In the genomic region with DNA sequence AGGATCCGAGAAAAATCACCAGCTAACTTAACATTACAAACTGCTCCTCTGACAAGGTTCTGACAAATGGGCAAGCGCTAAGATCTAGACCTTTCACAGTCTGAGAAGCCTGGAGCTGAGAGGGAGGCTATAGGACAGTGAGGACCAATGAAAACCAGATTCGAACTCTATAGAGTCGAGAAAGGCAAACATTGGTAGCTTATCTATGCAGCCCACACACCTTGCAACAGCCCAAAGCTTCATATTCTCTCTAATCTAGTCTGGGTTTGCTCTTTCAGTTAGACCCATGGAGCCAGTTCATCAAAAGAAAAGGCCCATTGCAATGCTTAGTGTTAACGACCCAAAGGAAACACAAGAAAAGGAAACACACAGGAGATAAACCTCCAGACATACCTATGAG, we compare ENCODE assay signal across 29 mouse cellular contexts.
DNase-seq lines count a peak whose midpoint lies in the region; ATAC-seq and TF ChIP-seq lines count a peak whose summit lies in the region.
"Had no signal": no experiment of that assay in that cellular context is flagged by ENCODE, and none has a peak within 500 bp of the region (broad histone marks: within the 10 kb centered on the region; RNA-seq: fewer than 3 reads in every experiment).

No protein-coding gene starts in this region.

- H3K36me3 ChIP-seq in MEL (ENCODE audit: control insufficient read depth in 1 of 2, insufficient read depth in 2 of 2, low read length in 2 of 2) = no peaks in the 10 kb centered on the region
- H3K36me3 ChIP-seq in liver, embryonic 13.5 days = no peaks in the 10 kb centered on the region
- no peaks in the 10 kb centered on the region for H3K36me3 ChIP-seq in liver, embryonic 16.5 days (ENCODE audit: control insufficient read depth, insufficient read depth)
- H3K36me3 ChIP-seq: embryonic facial prominence, embryonic 12.5 days; embryonic facial prominence, embryonic 15.5 days; forebrain, embryonic 12.5 days; forebrain, embryonic 15.5 days; G1E; heart, embryonic 12.5 days; heart, embryonic 15.5 days; hindbrain, embryonic 10.5 days; hindbrain, embryonic 13.5 days had no signal

- H3K4me2 ChIP-seq in liver, embryonic 13.5 days = no peak overlapping the region
- H3K4me2 ChIP-seq in liver, embryonic 16.5 days (ENCODE audit: low read depth, low read length) = no peak overlapping the region
- H3K4me2 ChIP-seq: embryonic facial prominence, embryonic 12.5 days; embryonic facial prominence, embryonic 15.5 days; forebrain, embryonic 12.5 days; forebrain, embryonic 15.5 days; heart, embryonic 12.5 days; heart, embryonic 15.5 days; hindbrain, embryonic 13.5 days had no signal

- no peaks in the 10 kb centered on the region for H3K79me2 ChIP-seq in MEL (ENCODE audit: control insufficient read depth, insufficient read depth, low read length, poor library complexity)

- no peak overlapping the region for H3K27ac ChIP-seq in MEL (ENCODE audit: control insufficient read depth, low read depth, low read length)
- peak overlapping the region; percentile 71 for H3K27ac ChIP-seq in liver, embryonic 13.5 days
- H3K27ac ChIP-seq in liver, embryonic 16.5 days (ENCODE audit: low read length) = no peak overlapping the region
- H3K27ac ChIP-seq: embryonic facial prominence, embryonic 12.5 days; embryonic facial prominence, embryonic 15.5 days; forebrain, embryonic 12.5 days; forebrain, embryonic 15.5 days; heart, embryonic 15.5 days; hindbrain, embryonic 10.5 days; hindbrain, embryonic 13.5 days had no signal

- H3K4me1 ChIP-seq in MEL (ENCODE audit: control insufficient read depth in 1 of 2, insufficient read depth in 2 of 2, low read length in 2 of 2) = no peaks in the 10 kb centered on the region
- peaks cover 47% of the 10 kb centered on the region for H3K4me1 ChIP-seq in liver, embryonic 13.5 days (replicated peaks)
- peaks cover 4% of the 10 kb centered on the region; the same call in 1 of the 2 replicates for H3K4me1 ChIP-seq in liver, embryonic 16.5 days (ENCODE audit: control insufficient read depth, low read depth, low read length)
- H3K4me1 ChIP-seq: heart, embryonic 15.5 days had no signal

- TF ChIP-seq POLR2A in MEL (IDR thresholded peaks at IDR 0.05; ENCODE audit: control insufficient read depth in 1 of 2, insufficient read depth in 1 of 2, low read depth in 1 of 2, low read length in 2 of 2, poor library complexity in 1 of 2) = no peak

- peak; percentile 88 for ATAC-seq in liver, embryonic 13.5 days (ENCODE audit: low read depth)
- ATAC-seq in liver, embryonic 16.5 days (ENCODE audit: low read depth) = peak; percentile 68
- ATAC-seq in megakaryocyte-erythroid progenitor cell, adult 5-6 weeks (replicated peaks; ENCODE audit: low FRiP score, low TSS enrichment, poor library complexity, severe bottlenecking) = peak; percentile 80
- ATAC-seq in erythroblast, adult 5-6 weeks (replicated peaks; ENCODE audit: low FRiP score, poor library complexity, severe bottlenecking) = no peak
- ATAC-seq: forebrain, embryonic 15.5 days; hindbrain, embryonic 16.5 days had no signal

- DNase-seq in MEL (ENCODE audit: low read depth, low spot score) = peak; percentile 6
- peak; percentile 11 for DNase-seq in liver, embryonic 13.5 days
- no peak for DNase-seq in thymus, postnatal 10 days (ENCODE audit: low spot score in 2 of 2)
- DNase-seq in embryo, embryonic 10 days (ENCODE audit: low spot score) = no peak
- DNase-seq: adrenal gland, adult 2 months; adrenal gland, postnatal 14 days; B cell, adult 2 months; cerebellum, adult 18-20 months; cerebellum, adult 9-10 months; cerebellum, postnatal 14 days; gastrocnemius, postnatal 25 days; heart, adult 18-20 months; heart, postnatal 10 days; heart, postnatal 36 days had no signal

- TF ChIP-seq RAD21 in MEL (IDR thresholded peaks at IDR 0.05; ENCODE audit: low read depth, low read length) = no peak

- no peaks in the 10 kb centered on the region for H3K27me3 ChIP-seq in MEL (ENCODE audit: control insufficient read depth in 1 of 2, insufficient read depth in 2 of 2, low read length in 2 of 2)
- no peaks in the 10 kb centered on the region for H3K27me3 ChIP-seq in liver, embryonic 13.5 days
- no peaks in the 10 kb centered on the region for H3K27me3 ChIP-seq in liver, embryonic 16.5 days (ENCODE audit: control insufficient read depth, insufficient read depth, low read depth, low read length)
- H3K27me3 ChIP-seq: CH12.LX; embryonic facial prominence, embryonic 12.5 days; embryonic facial prominence, embryonic 15.5 days; forebrain, embryonic 15.5 days; heart, embryonic 12.5 days; heart, embryonic 15.5 days; hindbrain, embryonic 13.5 days had no signal

- H3K4me3 ChIP-seq in MEL (ENCODE audit: control insufficient read depth in 1 of 2, insufficient read depth in 1 of 2, low read depth in 2 of 2, low read length in 2 of 2) = no peak overlapping the region
- no peak overlapping the region for H3K4me3 ChIP-seq in liver, embryonic 13.5 days (replicated peaks)
- no peak overlapping the region for H3K4me3 ChIP-seq in liver, embryonic 16.5 days (ENCODE audit: low read depth, low read length)
- H3K4me3 ChIP-seq: embryonic facial prominence, embryonic 12.5 days; embryonic facial prominence, embryonic 15.5 days; erythroblast, embryonic 14.5 days; forebrain, embryonic 12.5 days; forebrain, embryonic 15.5 days; heart, embryonic 12.5 days; heart, embryonic 15.5 days; hindbrain, embryonic 10.5 days; hindbrain, embryonic 13.5 days had no signal

- no peaks in the 10 kb centered on the region for H3K9me3 ChIP-seq in MEL (replicated peaks; ENCODE audit: insufficient read depth, low read length)
- no peaks in the 10 kb centered on the region for H3K9me3 ChIP-seq in liver, embryonic 13.5 days (replicated peaks)
- no peaks in the 10 kb centered on the region for H3K9me3 ChIP-seq in liver, embryonic 16.5 days (replicated peaks; ENCODE audit: control insufficient read depth, low read length)
- H3K9me3 ChIP-seq: embryonic facial prominence, embryonic 12.5 days; embryonic facial prominence, embryonic 15.5 days; forebrain, embryonic 12.5 days; forebrain, embryonic 15.5 days; G1E; heart, embryonic 12.5 days; heart, embryonic 15.5 days; hindbrain, embryonic 10.5 days; hindbrain, embryonic 13.5 days had no signal

- 29% methylated on average over 5 of the region's 5 CpGs for WGBS in liver, embryonic 13.5 days (ENCODE audit: insufficient replicate concordance)
- 31% methylated on average over 5 of the region's 5 CpGs for WGBS in liver, embryonic 16.5 days (ENCODE audit: insufficient replicate concordance)

- no peak overlapping the region for H3K9ac ChIP-seq in MEL (ENCODE audit: control insufficient read depth, low read depth, low read length, poor library complexity, severe bottlenecking)
- H3K9ac ChIP-seq in liver, embryonic 13.5 days = no peak overlapping the region
- H3K9ac ChIP-seq in liver, embryonic 16.5 days (ENCODE audit: low read depth, low read length) = no peak overlapping the region
- H3K9ac ChIP-seq: embryonic facial prominence, embryonic 12.5 days; embryonic facial prominence, embryonic 15.5 days; forebrain, embryonic 12.5 days; forebrain, embryonic 15.5 days; heart, embryonic 12.5 days; heart, embryonic 15.5 days; hindbrain, embryonic 13.5 days had no signal

- 0 out of 4 replicates have a peak, but pooled peaks of 1 of the 2 experiments have one; percentile 19 for TF ChIP-seq EP300 in MEL (IDR thresholded peaks at IDR 0.05; ENCODE audit: low read depth in 1 of 2, low read length in 2 of 2)

- no peak for TF ChIP-seq CTCF in MEL (IDR thresholded peaks at IDR 0.05 in 2 of 3, conservative IDR thresholded peaks at IDR 0.05 in 1 of 3; ENCODE audit: control insufficient read depth in 1 of 3, insufficient read depth in 1 of 3, low read depth in 2 of 3, low read length in 3 of 3, poor library complexity in 1 of 3, severe bottlenecking in 1 of 3)

TF ChIP-seq in MEL, 35 proteins besides CTCF, POLR2A, EP300 and RAD21:
- TF ChIP-seq TAL1 (IDR thresholded peaks at IDR 0.05; ENCODE audit: low read length) (peak; percentile 64), TCF12 (IDR thresholded peaks at IDR 0.05; ENCODE audit: low read depth, low read length) (no peak), NELFE (IDR thresholded peaks at IDR 0.05; ENCODE audit: low read depth, low read length) (no peak), GATA1 (IDR thresholded peaks at IDR 0.05; ENCODE audit: low read depth, low read length) (0 out of 2 replicates have a peak, but pooled peaks have one; percentile 10)
TF ChIP-seq in MEL: peak in this region for 2.

Comparison
In these comparisons a context has a peak if more than half of its experiments do, and no peak if none do; other contexts are left out.
1. DNase-seq: peak in MEL (single experiment) and liver, embryonic 13.5 days (single experiment); none in thymus, postnatal 10 days (0 of 2) and embryo, embryonic 10 days (single experiment).